Mouse (Mus musculus) brain, adult 2 months (tissue): ENCODE data around the gene Ppfia4.
"Not testable (repeated sequence)": the region's sequence is repeated elsewhere in the genome, so short reads cannot be mapped to it uniquely, and the experiment has no call there.

Experiments
- DNase-seq: peaks from one replicate; pipeline ENCODE4 v3.0.0; 2011; ENCODE audit warnings: low read depth, low spot score

Gene Ppfia4

DNA sequence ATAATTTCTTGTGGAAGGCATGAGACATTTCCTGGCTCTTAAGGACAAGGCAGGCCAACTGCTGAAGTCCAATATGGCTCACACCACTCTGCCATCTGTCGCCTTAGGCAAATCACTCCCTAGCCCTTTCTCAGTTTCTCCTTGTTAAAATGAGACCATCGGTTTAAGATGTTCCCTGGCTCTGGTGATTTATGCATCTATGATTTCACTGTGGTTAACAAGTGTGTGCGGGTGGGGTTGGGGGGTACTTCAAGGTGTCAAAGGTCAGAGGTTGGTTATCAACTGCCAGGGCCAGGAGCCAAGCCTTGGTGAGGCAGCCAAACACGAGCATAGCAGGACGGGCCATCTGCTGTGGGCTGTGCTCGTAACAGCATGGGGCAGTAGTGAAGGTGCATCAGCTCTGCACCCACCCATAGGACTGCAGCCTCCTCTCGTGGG, 58.2 kb downstream of the Ppfia4 start:
- DNase-seq = peak; percentile 97

DNA sequence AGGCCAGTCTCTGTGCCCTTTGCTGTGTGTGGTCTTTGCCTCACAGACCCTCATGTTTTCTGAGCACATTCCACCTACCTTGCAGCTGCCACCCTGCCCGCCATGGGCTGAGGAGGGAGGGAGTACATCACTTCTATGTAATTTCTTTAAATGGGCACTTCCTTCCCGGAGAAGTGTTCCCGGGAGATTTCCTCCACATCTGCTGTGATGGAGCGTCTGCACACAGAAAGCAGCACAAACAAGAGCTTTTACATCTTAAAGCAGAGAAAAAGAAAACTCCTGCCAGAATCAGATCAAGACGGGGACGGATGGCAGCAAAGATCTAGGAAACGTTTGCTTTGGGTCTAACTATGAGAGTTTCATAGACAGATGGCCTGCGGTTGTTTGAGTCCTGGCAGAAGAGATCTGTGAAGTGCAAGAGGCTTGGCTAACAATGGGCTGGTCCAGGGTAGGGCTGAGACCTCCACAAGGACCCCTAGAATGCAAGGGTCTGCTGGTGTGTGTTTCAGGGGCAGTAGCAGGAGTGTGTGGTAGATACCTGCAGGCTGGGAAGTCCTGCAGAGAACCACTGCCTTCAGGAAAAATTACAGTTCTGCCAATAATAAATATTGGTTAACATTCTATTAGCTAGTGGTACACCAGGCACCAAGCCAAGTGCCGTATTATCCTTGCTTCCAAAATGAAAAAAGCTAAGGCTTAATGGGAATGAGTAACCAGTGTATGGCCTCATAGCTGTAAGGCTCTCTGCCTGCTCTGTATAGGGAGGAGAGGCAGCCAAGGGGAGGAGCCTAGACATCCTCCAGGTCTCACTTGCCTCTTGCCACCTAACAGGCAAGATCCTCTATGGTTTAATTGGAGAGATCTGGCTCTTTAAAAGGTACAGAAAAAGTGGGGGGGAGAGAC, 59.0 kb downstream of the Ppfia4 start:
- DNase-seq = peak; percentile 90

DNA sequence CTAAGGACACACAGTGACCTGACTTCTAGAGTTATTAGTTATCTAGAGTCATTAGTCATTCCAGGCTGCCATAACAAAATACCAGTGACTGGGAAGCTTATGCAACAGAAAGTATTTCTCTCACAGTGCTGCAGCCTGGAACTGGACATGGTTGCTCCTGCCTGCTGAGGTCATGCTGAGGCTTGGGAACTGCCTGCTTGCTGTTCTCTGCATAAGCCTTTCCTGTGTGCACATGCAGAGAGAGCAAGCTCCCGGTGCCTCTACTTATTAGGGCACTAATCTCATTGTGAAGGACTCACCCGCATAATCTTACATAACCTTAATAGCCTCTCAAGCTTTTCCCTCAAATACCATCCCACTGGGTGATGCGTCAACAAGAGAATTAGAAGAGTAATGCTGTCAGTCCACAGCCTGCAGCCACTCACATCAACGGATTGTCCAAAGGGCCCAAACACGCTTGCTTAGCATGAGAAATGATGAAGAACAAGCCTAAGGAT, 59.9 kb downstream of the Ppfia4 start:
- peak; percentile 41 for DNase-seq

DNA sequence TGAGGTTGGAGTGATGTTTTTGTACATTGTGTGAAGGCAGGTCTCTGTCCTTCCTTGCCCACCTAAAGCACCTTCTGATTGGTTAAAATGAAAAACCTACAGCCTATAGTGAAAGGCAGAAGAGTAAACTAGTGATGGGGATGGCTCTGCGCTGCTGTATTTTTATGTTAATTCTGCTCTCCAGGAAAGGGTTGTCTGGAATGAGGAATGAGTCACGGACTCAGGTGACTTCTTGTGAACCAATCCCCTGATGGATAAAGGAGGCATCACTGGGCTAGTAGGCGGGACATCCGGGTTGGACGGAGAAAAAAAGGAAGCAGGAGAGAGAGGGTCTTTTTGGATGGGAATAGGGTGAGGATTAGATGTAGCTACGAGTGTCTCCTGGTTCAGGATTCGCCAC, 62.7 kb downstream of the Ppfia4 start:
- no peak for DNase-seq

DNA sequence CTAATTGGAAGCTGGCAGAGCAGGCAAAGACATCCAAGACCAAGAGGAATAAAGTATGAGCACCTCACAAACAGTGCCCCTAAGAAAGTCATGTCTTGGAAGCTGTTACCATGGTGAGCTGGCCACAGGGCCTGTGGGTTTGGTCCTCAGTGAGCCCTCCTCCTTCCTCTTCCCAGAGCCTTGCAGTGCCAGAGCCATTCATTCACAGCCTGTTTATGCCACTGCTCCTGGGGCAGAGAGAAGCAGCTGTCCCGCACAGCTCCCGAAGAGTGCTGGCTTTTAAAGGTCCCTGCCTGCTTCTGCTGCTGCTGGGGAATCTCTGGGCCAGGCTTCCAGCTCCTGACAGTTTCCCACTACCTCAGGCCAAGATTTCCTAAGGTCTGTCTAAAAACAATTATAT, 66.9 kb downstream of the Ppfia4 start:
- peak; percentile 54 for DNase-seq

DNA sequence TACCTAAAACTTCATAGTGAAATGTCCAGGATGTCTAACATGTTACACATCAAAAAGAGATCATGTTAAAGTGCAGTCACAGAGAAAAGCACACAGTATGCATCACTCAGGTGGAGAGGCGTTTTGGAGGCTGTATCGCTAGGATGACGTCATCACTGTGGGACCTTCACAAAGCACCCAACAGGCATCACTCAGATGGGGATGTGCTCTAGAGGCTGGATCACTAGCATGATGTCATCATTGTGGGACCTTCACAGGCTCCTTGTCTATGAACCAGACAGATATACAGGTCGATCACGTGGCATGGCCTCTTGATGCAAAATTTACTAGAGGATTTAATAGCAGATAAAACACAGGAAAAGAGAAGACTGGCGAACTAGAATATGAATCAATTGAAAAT, 68.4 kb downstream of the Ppfia4 start:
- DNase-seq = no peak

DNA sequence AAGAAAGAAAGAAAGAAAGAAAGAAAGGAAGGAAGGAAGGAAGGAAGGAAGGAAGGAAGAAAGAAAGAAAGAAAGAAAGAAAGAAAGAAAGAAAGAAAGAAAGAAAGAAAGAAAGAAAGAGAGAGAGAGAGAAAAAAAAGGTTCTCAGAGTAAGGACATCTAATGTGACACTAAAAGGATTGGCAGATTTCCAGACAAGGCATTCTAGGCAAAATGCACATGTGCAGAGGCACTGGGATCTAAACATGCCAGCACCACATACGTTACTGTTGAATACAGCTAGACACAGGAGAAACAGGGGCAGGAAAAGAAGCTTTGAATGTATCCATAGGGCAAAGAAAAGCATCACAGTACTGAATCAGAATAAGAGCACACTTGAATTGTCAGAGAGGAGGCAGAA, 83.0 kb downstream of the Ppfia4 start:
- DNase-seq = not testable (repeated sequence)
